Mouse (Mus musculus): ENCODE results near the gene Map3k14. TPM values are rescaled to one million over a fixed set of nuclear protein-coding genes. Genes with fewer than 3 reads are reported as not detected.

The Map3k14 gene
- 100 to 1,000 TPM; 113 to 117 TPM for total RNA-seq (2023)

GRCm38 (mm10) chr11:103267346-103268219, at the start of gene Map3k14:
TSS of gene Map3k14 (minus strand) at chr11:103267472.

GRCm38 (mm10) chr11:103217790-103218516, 49.3 kb downstream of the Map3k14 start, which contains the start of gene Spata32:
TSS of gene Spata32 (minus strand) at chr11:103218432.

GRCm38 (mm10) chr11:103208458-103208857, 58.8 kb downstream of the Map3k14 start, which contains the start of gene 1700023F06Rik:
TSS of gene 1700023F06Rik (minus strand) at chr11:103208558.

GRCm38 (mm10) chr11:103170494-103171285, 96.6 kb downstream of the Map3k14 start, which contains the start of gene Fmnl1:
TSS of gene Fmnl1 (plus strand) at chr11:103171107.

Other genes with a start within 250 kb of the Map3k14 start
- 10 to 100 TPM; 89.9 to 97.1 TPM for gene Nmt1, start 239.3 kb downstream of the Map3k14 start, total RNA-seq (2023)
- gene Dcakd, start 239.1 kb downstream of the Map3k14 start, total RNA-seq (2023), result 10 to 100 TPM; 30.5 to 33.0 TPM
- under 1 TPM; 0.68 to 0.73 TPM for gene Plcd3, start 165.8 kb downstream of the Map3k14 start, total RNA-seq (2023)
- 10 to 100 TPM; 21.4 to 24.6 TPM for gene Acbd4, start 165.8 kb downstream of the Map3k14 start, total RNA-seq (2023)
- gene Hexim1, start 151.2 kb downstream of the Map3k14 start, total RNA-seq (2023), result 10 to 100 TPM; 47.5 to 61.8 TPM
- 1 to 10 TPM; 2.7 to 3.8 TPM for gene Hexim2, start 135.0 kb downstream of the Map3k14 start, total RNA-seq (2023)
- gene Fmnl1, start 96.4 kb downstream of the Map3k14 start, total RNA-seq (2023), result 100 to 1,000 TPM; 741 to 825 TPM
- gene 1700023F06Rik, start 58.9 kb downstream of the Map3k14 start, total RNA-seq (2023), result not detected
- gene Spata32, start 49.0 kb downstream of the Map3k14 start, total RNA-seq (2023), result not detected
- 100 to 1,000 TPM; 109 to 119 TPM for gene Arhgap27, start 96.2 kb upstream of the Map3k14 start, total RNA-seq (2023)
- 10 to 100 TPM; 51.0 to 54.5 TPM for gene Plekhm1, start 145.2 kb upstream of the Map3k14 start, total RNA-seq (2023)
- gene Lrrc37a, start 237.1 kb upstream of the Map3k14 start, total RNA-seq (2023), result not detected

All from monocyte, adult 59 days (primary cell).